In the genomic region with DNA sequence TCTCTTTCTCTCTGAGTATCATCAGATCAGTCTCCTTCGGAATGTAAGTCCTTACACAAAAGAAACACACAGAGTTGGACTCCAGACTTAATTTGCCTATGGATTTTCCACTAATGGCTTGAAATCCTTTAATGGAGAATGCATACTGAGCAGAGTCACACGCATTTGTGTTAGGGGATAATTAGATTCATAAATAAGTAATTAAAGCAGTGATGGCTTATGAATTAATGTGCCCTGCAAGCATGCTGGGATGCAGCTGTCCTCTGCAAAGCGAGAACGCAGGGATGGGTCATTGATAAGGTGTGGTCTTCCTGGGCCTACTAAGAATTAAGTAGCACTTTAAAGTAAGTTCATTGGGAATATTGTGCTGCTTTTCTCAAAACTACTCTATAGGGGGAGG, we compare ENCODE assay signal across 17 mouse cellular contexts.
"Had no signal": no experiment of that assay in that cellular context is flagged by ENCODE, and none has a peak within 500 bp of the region (broad histone marks: within the 10 kb centered on the region; RNA-seq: fewer than 3 reads in every experiment).

No protein-coding gene starts in this region.

- ATAC-seq: liver, postnatal 0 days; lung, postnatal 0 days; midbrain, embryonic 15.5 days had no signal

- H3K9ac ChIP-seq: limb, embryonic 12.5 days; limb, embryonic 15.5 days; liver, embryonic 14.5 days; liver, postnatal 0 days; lung, embryonic 14.5 days; midbrain, embryonic 15.5 days; neural tube, embryonic 15.5 days had no signal

- H3K9me3 ChIP-seq: midbrain, embryonic 15.5 days; neural tube, embryonic 15.5 days had no signal

- H3K27me3 ChIP-seq: limb, embryonic 15.5 days; midbrain, embryonic 15.5 days; neural tube, embryonic 15.5 days had no signal

- H3K27ac ChIP-seq: limb, embryonic 12.5 days; limb, embryonic 15.5 days; liver, embryonic 14.5 days; macrophage; midbrain, embryonic 15.5 days; neural tube, embryonic 15.5 days had no signal

- H3K36me3 ChIP-seq: limb, embryonic 12.5 days; limb, embryonic 15.5 days; midbrain, embryonic 15.5 days; neural tube, embryonic 15.5 days had no signal

- H3K4me2 ChIP-seq: limb, embryonic 12.5 days; limb, embryonic 15.5 days; liver, embryonic 11.5 days; lung, embryonic 14.5 days; midbrain, embryonic 15.5 days; neural tube, embryonic 15.5 days had no signal

- H3K4me3 ChIP-seq: limb, embryonic 12.5 days; limb, embryonic 15.5 days; midbrain, embryonic 15.5 days; myocyte; neural tube, embryonic 15.5 days had no signal

- H3K4me1 ChIP-seq: limb, embryonic 12.5 days; limb, embryonic 15.5 days; midbrain, embryonic 15.5 days had no signal

- DNase-seq: kidney, adult 9 months; kidney, postnatal 14 days; kidney, postnatal 4 days; left cerebral cortex, postnatal 4 days; liver, postnatal 0 days; lung, embryonic 14.5 days; thymus, adult 18-20 months; thymus, postnatal 36 days had no signal
